Mouse (Mus musculus): Measurements from ENCODE around the gene Zfyve27. TPM values are rescaled to one million over a fixed set of nuclear protein-coding genes. Genes with fewer than 3 reads are reported as not detected.

Gene Zfyve27
- total and polyA plus RNA-seq, 3 experiments: 27.0 to 40.2 TPM; not detected in 1

DNA sequence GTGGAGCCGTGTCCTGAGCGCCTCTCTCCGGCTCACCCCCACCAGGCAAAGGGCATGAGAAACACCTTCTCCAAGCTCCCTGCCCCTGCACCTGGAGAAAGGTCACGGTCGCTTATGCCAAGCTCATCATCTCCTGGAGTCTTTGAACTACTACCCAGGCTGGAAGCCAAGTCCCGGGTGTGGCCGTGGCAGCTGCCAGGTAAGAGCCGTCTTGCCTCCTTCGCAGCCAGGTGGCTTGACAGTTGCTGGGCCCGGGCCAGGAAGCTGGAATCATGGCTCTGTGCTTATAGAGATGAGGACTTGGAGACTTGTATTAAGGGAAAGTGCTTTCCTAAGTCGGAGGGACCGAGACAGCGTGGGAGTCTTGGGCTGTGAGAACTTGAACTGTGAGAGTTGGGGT is 67.2 kb downstream of the Zfyve27 start:
- Histone ChIP-seq H3K79me2 (ENCODE audit: control insufficient read depth, insufficient read depth, low read length, poor library complexity) (no peaks in the 10 kb centered on the region), H3K4me1 (ENCODE audit: control insufficient read depth in 1 of 2, insufficient read depth in 2 of 2, low read length in 2 of 2) (peaks cover 3 to 15% of the 10 kb centered on the region in 2 experiments; a peak in 3 of 4 replicates), H3K36me3 (ENCODE audit: control insufficient read depth in 1 of 2, insufficient read depth in 2 of 2, low read length in 2 of 2) (peaks cover 0 to 9% of the 10 kb centered on the region in 2 experiments; a peak in 2 of 4 replicates), H3K27ac (ENCODE audit: control insufficient read depth, low read depth, low read length) (no peak overlapping the region), H3K27me3 (ENCODE audit: control insufficient read depth in 1 of 2, insufficient read depth in 2 of 2, low read length in 2 of 2) (no peaks in the 10 kb centered on the region), H3K4me3 (ENCODE audit: control insufficient read depth in 1 of 2, insufficient read depth in 1 of 2, low read depth in 2 of 2, low read length in 2 of 2) (no peak overlapping the region), H3K9me3 (replicated peaks; ENCODE audit: insufficient read depth, low read length) (no peaks in the 10 kb centered on the region), H3K9ac (ENCODE audit: control insufficient read depth, low read depth, low read length, poor library complexity, severe bottlenecking) (no peak overlapping the region)
- TF ChIP-seq MAX (IDR thresholded peaks at IDR 0.05; ENCODE audit: low read length) (no peak), RAD21 (IDR thresholded peaks at IDR 0.05; ENCODE audit: low read depth, low read length) (no peak), HCFC1 (IDR thresholded peaks at IDR 0.05; ENCODE audit: low read depth, low read length) (no peak), ZMIZ1 (IDR thresholded peaks at IDR 0.05; ENCODE audit: low read depth, low read length) (no peak), E2F4 (IDR thresholded peaks at IDR 0.05; ENCODE audit: borderline replicate concordance, low read depth, low read length) (no peak), TCF12 (IDR thresholded peaks at IDR 0.05; ENCODE audit: low read depth, low read length) (no peak)
- DNase-seq (ENCODE audit: low read depth, low spot score): no peak

DNA sequence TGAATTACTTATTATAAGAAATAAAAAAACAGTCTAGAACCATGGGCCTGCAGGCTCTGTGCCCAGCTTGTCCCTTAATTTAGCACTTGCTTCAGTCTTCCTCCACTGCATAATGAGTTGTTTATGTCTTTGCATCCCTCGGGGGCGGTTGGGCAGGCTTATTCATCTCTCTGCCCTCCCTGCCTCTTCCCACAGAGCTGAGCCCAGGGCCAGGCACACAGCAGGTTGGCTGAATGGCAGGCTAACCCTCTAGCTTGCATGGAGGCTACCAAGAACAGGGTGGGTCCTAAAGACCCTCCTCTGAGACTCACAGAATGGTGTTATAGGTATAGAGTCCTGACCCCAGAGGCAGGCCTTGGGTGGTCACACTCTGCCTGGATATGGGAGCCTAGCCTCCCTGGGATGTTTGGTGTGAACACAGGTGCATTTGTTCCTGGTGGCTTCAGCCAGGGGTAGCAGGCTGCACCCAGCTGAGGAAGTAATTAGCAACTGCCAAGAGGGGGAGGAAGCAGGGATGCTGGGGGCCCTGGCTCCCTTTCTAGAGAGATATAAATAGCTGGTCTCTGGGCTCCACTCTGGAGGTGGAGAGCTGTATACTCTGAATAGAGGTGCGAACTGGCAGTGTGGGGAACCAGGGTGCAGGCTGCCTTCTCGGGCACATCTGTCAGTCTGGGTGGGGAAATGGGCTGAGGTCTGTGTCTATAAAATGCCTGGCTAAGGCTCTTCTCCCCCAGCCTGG is 74.0 kb downstream of the Zfyve27 start:
- no peaks in the 10 kb centered on the region for H3K9me3 ChIP-seq (replicated peaks; ENCODE audit: insufficient read depth, low read length)
- TF ChIP-seq EP300 (IDR thresholded peaks at IDR 0.05; ENCODE audit: low read depth in 1 of 2, low read length in 2 of 2): peak; percentile 26 to 30; a peak in 1 of 4 replicates
- TF ChIP-seq SIN3A (IDR thresholded peaks at IDR 0.05; ENCODE audit: low read length): no peak
- no peak for TF ChIP-seq ETS1 (IDR thresholded peaks at IDR 0.05; ENCODE audit: low read depth, low read length)

DNA sequence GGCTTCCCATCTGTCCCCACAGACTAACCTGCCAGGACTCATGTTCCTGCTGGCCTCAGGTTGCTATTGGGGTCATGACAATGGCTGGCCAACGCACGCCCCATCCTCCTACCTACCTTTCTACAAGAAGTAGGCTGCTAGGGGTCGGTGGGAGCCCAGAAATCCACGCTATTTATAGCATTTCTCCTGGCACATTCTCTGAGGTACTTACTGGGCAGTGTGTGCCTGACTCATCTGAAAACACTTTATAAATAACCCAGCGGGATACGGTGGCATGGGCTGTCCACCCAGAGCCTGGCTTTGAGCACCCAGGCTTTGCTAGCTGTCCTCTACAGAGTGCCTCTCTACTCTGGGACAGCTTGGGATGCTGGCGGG is 74.6 kb downstream of the Zfyve27 start:
- Histone ChIP-seq H3K27me3 (ENCODE audit: control insufficient read depth in 1 of 2, insufficient read depth in 2 of 2, low read length in 2 of 2) (no peaks in the 10 kb centered on the region), H3K4me3 (ENCODE audit: control insufficient read depth in 1 of 2, insufficient read depth in 1 of 2, low read depth in 2 of 2, low read length in 2 of 2) (no peak overlapping the region), H3K36me3 (ENCODE audit: control insufficient read depth in 1 of 2, insufficient read depth in 2 of 2, low read length in 2 of 2) (no peaks in the 10 kb centered on the region; a peak in 1 of 4 replicates), H3K79me2 (ENCODE audit: control insufficient read depth, insufficient read depth, low read length, poor library complexity) (no peaks in the 10 kb centered on the region), H3K9ac (ENCODE audit: control insufficient read depth, low read depth, low read length, poor library complexity, severe bottlenecking) (no peak overlapping the region), H3K4me1 (ENCODE audit: control insufficient read depth in 1 of 2, insufficient read depth in 2 of 2, low read length in 2 of 2) (peaks cover 0 to 20% of the 10 kb centered on the region in 2 experiments; a peak in 2 of 4 replicates), H3K27ac (ENCODE audit: control insufficient read depth, low read depth, low read length) (no peak overlapping the region), H3K9me3 (replicated peaks; ENCODE audit: insufficient read depth, low read length) (no peaks in the 10 kb centered on the region)
- no peak for TF ChIP-seq ZMIZ1 (IDR thresholded peaks at IDR 0.05; ENCODE audit: low read depth, low read length)
- no peak for TF ChIP-seq CHD1 (IDR thresholded peaks at IDR 0.05; ENCODE audit: low read depth, low read length)
- no peak for TF ChIP-seq MAX (IDR thresholded peaks at IDR 0.05; ENCODE audit: low read length)
- no peak for TF ChIP-seq ETS1 (IDR thresholded peaks at IDR 0.05; ENCODE audit: low read depth, low read length)
- no peak for TF ChIP-seq BHLHE40 (IDR thresholded peaks at IDR 0.05; ENCODE audit: borderline replicate concordance, low read depth, low read length)
- DNase-seq (ENCODE audit: low read depth, low spot score): no peak

More for the DNA sequence above, 74.0 kb downstream of the Zfyve27 start:
- Histone ChIP-seq H3K4me3 (ENCODE audit: control insufficient read depth in 1 of 2, insufficient read depth in 1 of 2, low read depth in 2 of 2, low read length in 2 of 2) (no peak overlapping the region), H3K27me3 (ENCODE audit: control insufficient read depth in 1 of 2, insufficient read depth in 2 of 2, low read length in 2 of 2) (no peaks in the 10 kb centered on the region), H3K9ac (ENCODE audit: control insufficient read depth, low read depth, low read length, poor library complexity, severe bottlenecking) (no peak overlapping the region), H3K36me3 (ENCODE audit: control insufficient read depth in 1 of 2, insufficient read depth in 2 of 2, low read length in 2 of 2) (no peaks in the 10 kb centered on the region; a peak in 1 of 4 replicates), H3K79me2 (ENCODE audit: control insufficient read depth, insufficient read depth, low read length, poor library complexity) (no peaks in the 10 kb centered on the region), H3K4me1 (ENCODE audit: control insufficient read depth in 1 of 2, insufficient read depth in 2 of 2, low read length in 2 of 2) (peaks cover 0 to 16% of the 10 kb centered on the region in 2 experiments; a peak in 2 of 4 replicates), H3K27ac (ENCODE audit: control insufficient read depth, low read depth, low read length) (no peak overlapping the region)
- peak; percentile 46 for DNase-seq (ENCODE audit: low read depth, low spot score)

Measured in MEL (cell line).